Mouse (Mus musculus) central nervous system, embryonic 14 days (tissue): Measurements from ENCODE around the gene 2900092C05Rik. TPM values are rescaled to one million over a fixed set of nuclear protein-coding genes. Genes with fewer than 3 reads are reported as not detected.

Experiments
- polyA plus RNA-seq: library from polyadenylated mRNA; depleted of rRNA; stranded (reverse); fragments of >200 nt; gene quantifications from 2 replicates; pipeline ENCODE4 v1.2.3, GENCODE M21; 2012; rRNA removed

2900092C05Rik gene
- not detected in 2 replicates for polyA plus RNA-seq

GRCm38 (mm10) chr7:12512217-12512616 lies at the start of gene 2900092C05Rik:
TSS of gene 2900092C05Rik (plus strand) at chr7:12512517.

DNA sequence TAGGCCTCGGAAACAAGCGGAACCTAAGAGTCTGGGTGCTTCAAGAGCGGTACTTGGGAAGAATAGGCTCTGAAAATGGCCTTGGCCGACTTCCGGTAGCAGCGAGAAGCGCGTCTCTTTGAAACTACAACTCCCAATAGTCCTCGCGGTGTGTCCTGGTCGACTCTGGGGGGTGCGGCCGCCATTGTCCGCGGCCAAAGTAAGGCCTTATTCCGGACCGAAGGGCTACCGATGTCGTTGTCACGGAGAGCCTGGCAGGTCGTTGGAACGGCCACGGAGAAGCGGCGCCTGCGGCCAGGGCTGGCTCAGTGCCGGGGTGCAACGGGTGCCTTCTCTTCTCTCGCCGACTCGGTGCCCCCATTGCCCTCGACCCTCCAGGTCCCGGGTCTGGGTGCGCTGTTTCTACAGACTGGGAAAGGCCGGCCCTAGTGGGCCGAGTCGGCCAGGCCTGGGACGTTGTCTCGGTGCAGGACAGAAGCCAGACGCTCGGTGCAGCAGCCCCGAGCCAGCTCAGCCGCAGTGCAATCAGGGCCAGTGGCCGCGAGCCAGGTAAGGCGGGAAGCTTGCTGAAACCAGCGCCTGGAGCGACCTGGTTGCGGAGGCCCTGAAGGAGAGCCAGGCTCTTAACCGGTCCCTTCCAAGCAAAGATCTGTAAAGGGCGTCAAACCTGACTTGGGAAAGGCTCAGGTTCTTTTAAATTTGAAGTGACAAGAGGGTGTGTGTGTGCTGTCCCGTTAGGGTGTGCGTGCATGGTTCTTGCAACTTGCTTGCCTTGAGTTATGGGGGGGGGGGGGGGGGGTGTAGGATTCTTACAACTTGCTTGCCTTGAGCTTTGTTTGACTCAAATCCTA lies 33.9 kb upstream of the 2900092C05Rik start, which contains the start of gene Zfp606:
Gene Zfp606 (plus strand): TSS at position 136 of the 851 bp plus-strand sequence.

Other genes starting within 250 kb of the 2900092C05Rik start
- not detected in 2 replicates for gene Vmn1r81, start 244.2 kb upstream of the 2900092C05Rik start, polyA plus RNA-seq
- not detected in 2 replicates for gene Vmn1r82, start 212.1 kb upstream of the 2900092C05Rik start, polyA plus RNA-seq
- gene Vmn1r83, start 183.0 kb upstream of the 2900092C05Rik start, polyA plus RNA-seq = not detected in 2 replicates
- not detected in 2 replicates for gene Vmn1r84, start 143.2 kb upstream of the 2900092C05Rik start, polyA plus RNA-seq
- 4.2 and 5.0 TPM in 2 replicates for gene Zfp551, start 89.8 kb upstream of the 2900092C05Rik start, polyA plus RNA-seq
- 19.0 and 22.7 TPM in 2 replicates for gene Zfp606, start 34.2 kb upstream of the 2900092C05Rik start, polyA plus RNA-seq
- gene Vmn2r53, start 96.3 kb downstream of the 2900092C05Rik start, polyA plus RNA-seq = under 0.01 TPM in 2 replicates
- not detected in 2 replicates for gene Vmn2r54, start 127.8 kb downstream of the 2900092C05Rik start, polyA plus RNA-seq
- not detected in 2 replicates for gene Vmn2r55, start 172.5 kb downstream of the 2900092C05Rik start, polyA plus RNA-seq
- gene Vmn2r56, start 222.5 kb downstream of the 2900092C05Rik start, polyA plus RNA-seq = not detected in 2 replicates